Mouse (Mus musculus) liver, embryonic 11.5 days (tissue): ENCODE results near the gene Far1. TPM values are rescaled to one million over a fixed set of nuclear protein-coding genes. Genes with fewer than 3 reads are reported as not detected.

Experiments
- ATAC-seq: fragments of 200-750 bp; cut with Nextera tagmentation; replicated peaks from 2 replicates; pipeline ENCODE4 v1.8.0; 2017; ENCODE audit warnings: moderate number of reproducible peaks, mild to moderate bottlenecking, moderate TSS enrichment, moderate library complexity; ENCODE audit not compliant: low FRiP score
- DNase-seq: peaks from one replicate; pipeline ENCODE4 v3.0.0-alpha.2; 2017; ENCODE audit warnings: low spot score
- H3K27ac ChIP-seq: fragments of 300-500 bp; sonication (generic); 2 replicates; pipeline ENCODE4 v1.5.1; 2014; ENCODE audit warnings: mild to moderate bottlenecking, low read depth, low read length, control low read depth
- H3K27me3 ChIP-seq: fragments of 300-500 bp; sonication (generic); replicated peaks from 2 replicates; pipeline ENCODE4 v1.6.1; 2014; ENCODE audit warnings: low read length, mixed read lengths; ENCODE audit not compliant: control insufficient read depth, insufficient read depth
- H3K36me3 ChIP-seq: fragments of 300-500 bp; sonication (generic); 2 replicates; pipeline ENCODE4 v1.6.1; 2014; ENCODE audit warnings: mild to moderate bottlenecking, low read length, moderate library complexity, mixed read lengths; ENCODE audit not compliant: control insufficient read depth, insufficient read depth
- H3K4me1 ChIP-seq: fragments of 300-500 bp; sonication (generic); replicated peaks from 2 replicates; pipeline ENCODE4 v1.6.1; 2014; ENCODE audit warnings: low read length, mixed read lengths; ENCODE audit not compliant: control insufficient read depth, insufficient read depth
- H3K4me2 ChIP-seq: fragments of 300-500 bp; sonication (generic); 2 replicates; pipeline ENCODE4 v1.6.1; 2014; ENCODE audit warnings: mild to moderate bottlenecking, control low read depth, moderate library complexity
- H3K4me3 ChIP-seq: fragments of 300-500 bp; sonication (generic); 2 replicates; pipeline ENCODE4 v1.5.1; 2014; ENCODE audit warnings: low read depth, low read length, control low read depth
- H3K9ac ChIP-seq: fragments of 300-500 bp; sonication (generic); 2 replicates; pipeline ENCODE4 v1.6.1; 2014; ENCODE audit warnings: low read depth, low read length, control low read depth
- H3K9me3 ChIP-seq: fragments of 300-500 bp; sonication (generic); 2 replicates; pipeline ENCODE4 v1.6.1; 2016; ENCODE audit warnings: low read length, inconsistent platforms, mixed read lengths; ENCODE audit not compliant: control insufficient read depth
- WGBS: fragments of 180-500 bp; shearing (Covaris S2); extraction: QIAGEN DNeasy Blood & Tissue Kit; methylation state at CpG from one replicate; pipeline ENCODE4 v1.1.7; 2014; 5-methylcytosine and 5-hydroxymethylcytosine counted together
- polyA plus RNA-seq: library from polyadenylated mRNA; unstranded; fragments of >200 nt; fragmentation: Nextera tagmentation; extraction: Ambion mirVana; gene quantifications from 2 replicates; pipeline ENCODE4 v1.2.1, GENCODE M21; 2014

Far1 gene
- polyA plus RNA-seq, 1 experiment from 2014 or later: 45.2 TPM

- H3K27me3 ChIP-seq: no peaks in the 10 kb centered on the region
- no peak for DNase-seq
- no peak overlapping the region for H3K9ac ChIP-seq
- H3K4me1 ChIP-seq: no peaks in the 10 kb centered on the region
- WGBS: 41% methylated on average over 1 of the region's 1 CpGs
- H3K27ac ChIP-seq: no peak overlapping the region
- no peak for ATAC-seq
- no peaks in the 10 kb centered on the region for H3K9me3 ChIP-seq
- H3K4me2 ChIP-seq: no peak overlapping the region
- H3K4me3 ChIP-seq: no peak overlapping the region
- H3K36me3 ChIP-seq: no peaks in the 10 kb centered on the region
Measured at GRCm38 (mm10) chr7:113590330-113590729, 76.7 kb downstream of the Far1 start.

GRCm38 (mm10) chr7:113591084-113591483 is 77.5 kb downstream of the Far1 start:
- no peak for DNase-seq
- ATAC-seq: no peak

GRCm38 (mm10) chr7:113591557-113592354 is 78.1 kb downstream of the Far1 start:
- WGBS: 59% methylated on average over 9 of the region's 9 CpGs
- H3K9me3 ChIP-seq: no peaks in the 10 kb centered on the region
- H3K9ac ChIP-seq: no peak overlapping the region
- no peak overlapping the region for H3K4me2 ChIP-seq
- H3K4me1 ChIP-seq: no peaks in the 10 kb centered on the region
- DNase-seq (no peak), ATAC-seq (no peak)
- no peak overlapping the region for H3K4me3 ChIP-seq
- no peaks in the 10 kb centered on the region for H3K27me3 ChIP-seq
- no peak overlapping the region for H3K27ac ChIP-seq
- no peaks in the 10 kb centered on the region for H3K36me3 ChIP-seq

More at GRCm38 (mm10) chr7:113591084-113591483, 77.5 kb downstream of the Far1 start:
- Histone ChIP-seq H3K4me1 (no peaks in the 10 kb centered on the region), H3K4me2 (no peak overlapping the region), H3K27me3 (no peaks in the 10 kb centered on the region), H3K36me3 (no peaks in the 10 kb centered on the region), H3K4me3 (no peak overlapping the region), H3K9me3 (no peaks in the 10 kb centered on the region), H3K9ac (no peak overlapping the region), H3K27ac (no peak overlapping the region)
- WGBS: 71% methylated on average over 1 of the region's 1 CpGs

GRCm38 (mm10) chr7:113592696-113593095 is 79.1 kb downstream of the Far1 start:
- Histone ChIP-seq H3K4me2 (no peak overlapping the region), H3K4me1 (no peaks in the 10 kb centered on the region), H3K9me3 (no peaks in the 10 kb centered on the region), H3K4me3 (no peak overlapping the region), H3K27me3 (no peaks in the 10 kb centered on the region), H3K36me3 (no peaks in the 10 kb centered on the region), H3K9ac (no peak overlapping the region), H3K27ac (no peak overlapping the region)
- WGBS: 85% methylated on average over 9 of the region's 9 CpGs
- DNase-seq: no peak
- no peak for ATAC-seq

GRCm38 (mm10) chr7:113594363-113594762 is 80.7 kb downstream of the Far1 start:
- DNase-seq (peak; percentile 39), ATAC-seq (no peak)
- Histone ChIP-seq H3K9me3 (no peaks in the 10 kb centered on the region), H3K27ac (no peak overlapping the region), H3K9ac (no peak overlapping the region), H3K4me1 (no peaks in the 10 kb centered on the region), H3K4me3 (no peak overlapping the region), H3K4me2 (no peak overlapping the region), H3K27me3 (no peaks in the 10 kb centered on the region), H3K36me3 (no peaks in the 10 kb centered on the region)
- WGBS: 2% methylated on average over 3 of the region's 3 CpGs

GRCm38 (mm10) chr7:113597231-113597630 is 83.6 kb downstream of the Far1 start:
- Histone ChIP-seq H3K4me2 (no peak overlapping the region), H3K36me3 (no peaks in the 10 kb centered on the region), H3K4me3 (no peak overlapping the region), H3K27ac (no peak overlapping the region), H3K9me3 (no peaks in the 10 kb centered on the region), H3K27me3 (no peaks in the 10 kb centered on the region), H3K9ac (no peak overlapping the region), H3K4me1 (no peaks in the 10 kb centered on the region)
- no peak for ATAC-seq
- DNase-seq: no peak

- Histone ChIP-seq H3K27ac (no peak overlapping the region), H3K4me2 (no peak overlapping the region), H3K9ac (no peak overlapping the region), H3K27me3 (no peaks in the 10 kb centered on the region), H3K4me3 (no peak overlapping the region), H3K9me3 (no peaks in the 10 kb centered on the region), H3K4me1 (no peaks in the 10 kb centered on the region), H3K36me3 (no peaks in the 10 kb centered on the region)
- 72% methylated on average over 3 of the region's 3 CpGs for WGBS
- DNase-seq (no peak), ATAC-seq (no peak)
Measured at GRCm38 (mm10) chr7:113601803-113602202, 88.2 kb downstream of the Far1 start.

- H3K4me1 ChIP-seq: no peaks in the 10 kb centered on the region
- ATAC-seq: no peak
- H3K4me3 ChIP-seq: no peak overlapping the region
- H3K4me2 ChIP-seq: no peak overlapping the region
- 46% methylated on average over 9 of the region's 9 CpGs for WGBS
- no peaks in the 10 kb centered on the region for H3K36me3 ChIP-seq
- no peak overlapping the region for H3K27ac ChIP-seq
- no peak overlapping the region for H3K9ac ChIP-seq
- DNase-seq: no peak
- no peaks in the 10 kb centered on the region for H3K27me3 ChIP-seq
- no peaks in the 10 kb centered on the region for H3K9me3 ChIP-seq
Measured at GRCm38 (mm10) chr7:113607928-113608327, 94.3 kb downstream of the Far1 start.

- Histone ChIP-seq H3K9me3 (no peaks in the 10 kb centered on the region), H3K27me3 (no peaks in the 10 kb centered on the region), H3K36me3 (no peaks in the 10 kb centered on the region), H3K4me3 (no peak overlapping the region), H3K4me2 (no peak overlapping the region), H3K9ac (no peak overlapping the region), H3K27ac (no peak overlapping the region), H3K4me1 (no peaks in the 10 kb centered on the region)
- 26% methylated on average over 8 of the region's 8 CpGs for WGBS
- DNase-seq (no peak), ATAC-seq (no peak)
Measured at GRCm38 (mm10) chr7:113609027-113609705, 95.5 kb downstream of the Far1 start.
